Mouse (Mus musculus) skeletal muscle tissue, postnatal 0 days (tissue): Measurements from ENCODE around the gene Wdr34. TPM values are rescaled to one million over a fixed set of nuclear protein-coding genes. Genes with fewer than 3 reads are reported as not detected.

Experiments used
- microRNA-seq, 2 experiments: library from miRNA; unstranded; fragments of <30 nt; microRNA quantifications; one replicate each; pipeline ENCODE4; 2016
- polyA plus RNA-seq: library from polyadenylated mRNA; unstranded; fragments of >200 nt; fragmentation: Nextera tagmentation; extraction: Ambion mirVana; gene quantifications from 2 replicates; pipeline ENCODE4 v1.2.1, GENCODE M21; 2015

Gene Wdr34
- polyA plus RNA-seq: 12.5 and 13.9 TPM in 2 replicates

DNA sequence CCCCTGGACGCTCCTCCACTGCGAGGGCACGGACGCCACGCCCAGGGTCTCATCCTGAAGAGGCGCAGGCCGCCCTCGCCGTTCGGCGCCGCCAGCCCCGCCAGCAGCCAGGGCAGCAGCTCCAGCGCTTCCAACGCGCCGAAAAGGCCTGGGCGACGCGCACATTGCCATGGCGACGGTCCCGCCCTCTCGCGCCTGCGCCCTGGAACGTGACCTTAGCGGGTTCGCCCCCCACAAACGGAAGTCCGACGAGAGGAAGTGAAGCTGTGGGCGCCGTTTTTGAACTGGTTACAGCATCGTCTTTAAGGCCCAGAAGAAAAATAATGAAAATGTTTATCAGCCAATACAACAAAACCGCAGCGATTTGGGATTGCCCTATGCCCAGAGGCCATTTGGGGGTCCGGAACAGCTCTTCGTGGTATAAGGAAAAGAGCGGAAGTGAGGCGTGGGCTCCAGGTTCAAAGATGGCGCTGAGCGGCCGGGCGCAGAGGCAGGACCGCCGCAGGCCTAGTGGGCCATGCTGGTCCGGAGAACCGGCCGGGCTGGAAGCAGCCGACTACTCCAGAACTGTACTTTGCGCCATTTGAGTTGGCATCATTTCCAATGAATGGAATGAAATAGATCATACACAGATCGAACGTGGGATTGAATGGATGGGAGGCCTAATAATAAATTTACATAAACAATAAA, at the start of gene Wdr34:
TSS of gene Wdr34 (minus strand) at position 183 of the 690 bp plus-strand sequence.

DNA sequence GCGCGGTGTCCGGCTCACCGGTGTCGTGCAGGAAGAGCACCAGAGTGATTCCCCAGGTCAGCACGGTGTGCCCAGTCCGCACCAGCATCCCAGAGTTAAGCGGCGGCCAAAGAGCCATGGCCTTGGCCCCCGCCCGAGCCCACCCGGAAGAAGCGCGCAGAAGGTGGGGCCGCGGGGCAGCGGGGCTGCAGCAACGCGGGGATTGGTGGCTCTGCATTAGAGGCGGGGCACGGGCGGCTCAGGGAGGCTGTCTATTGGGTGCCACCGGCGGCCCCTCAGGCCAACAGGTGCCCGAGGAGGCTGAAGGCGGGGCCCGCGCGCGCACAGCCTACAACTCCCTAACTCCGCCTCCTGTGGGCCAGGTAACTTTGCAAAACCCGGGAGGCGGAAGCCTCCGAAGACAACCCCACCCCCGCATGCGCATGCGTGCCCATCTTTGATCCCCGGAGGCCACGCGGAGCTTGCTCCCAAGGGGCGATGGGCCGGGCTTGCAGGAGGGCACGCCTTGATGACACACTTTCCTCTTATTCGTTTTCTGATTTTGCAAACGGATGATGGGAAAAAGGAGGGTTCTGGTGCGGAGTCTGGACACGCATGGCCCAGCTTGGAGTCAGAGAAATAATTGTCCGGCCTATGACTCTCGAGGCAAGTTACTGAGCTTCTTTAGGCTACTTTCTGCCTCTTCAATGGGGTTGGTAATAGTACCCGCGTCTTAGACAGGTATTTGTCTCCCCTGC, 45.0 kb upstream of the Wdr34 start, which contains the start of gene Zdhhc12:
TSS of gene Zdhhc12 (minus strand) at position 178 of the 737 bp plus-strand sequence.

DNA sequence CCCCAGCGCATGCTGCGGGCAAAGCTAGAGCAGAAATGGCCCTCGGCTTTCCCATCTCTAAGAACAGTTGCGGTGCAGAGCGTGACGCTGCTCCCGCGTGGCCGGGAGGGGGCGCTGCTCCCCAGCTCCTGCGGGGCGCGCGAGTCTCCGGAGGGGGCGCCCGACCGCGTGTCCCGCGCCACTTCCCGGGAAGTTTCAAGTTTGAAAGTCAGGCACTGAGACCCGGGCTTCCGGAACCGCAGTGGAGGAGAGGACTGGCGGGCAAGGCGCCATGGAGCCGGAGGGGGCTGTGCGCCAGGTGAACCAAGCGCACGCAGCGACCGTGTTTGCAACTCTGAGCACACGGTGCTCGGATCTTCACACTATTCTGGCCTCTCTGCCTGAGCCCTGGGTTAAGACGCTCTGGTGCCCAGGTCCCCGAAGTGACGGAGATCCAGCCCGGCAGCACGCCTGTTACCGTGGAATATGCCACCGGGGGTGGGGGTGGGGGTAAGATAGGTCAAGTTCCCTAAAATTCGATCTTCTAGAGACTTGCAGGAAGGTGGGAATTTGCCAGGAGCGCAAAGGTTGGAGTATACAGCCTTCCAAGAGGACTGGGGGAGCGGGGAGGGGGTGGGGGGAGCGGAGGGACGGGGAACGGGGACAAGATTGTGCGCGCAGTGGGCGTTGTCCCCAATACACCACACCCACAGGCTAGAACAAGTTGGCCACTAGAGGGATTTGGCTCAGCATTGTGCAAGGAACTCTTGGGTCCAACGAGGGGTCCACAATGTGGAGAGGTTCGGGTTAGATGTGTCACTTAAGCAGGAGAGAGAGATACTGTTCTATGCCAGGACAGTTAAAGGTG, 29.0 kb upstream of the Wdr34 start, which contains the start of gene Pkn3:
TSS of gene Pkn3 (plus strand) at position 183 of the 847 bp plus-strand sequence.

DNA sequence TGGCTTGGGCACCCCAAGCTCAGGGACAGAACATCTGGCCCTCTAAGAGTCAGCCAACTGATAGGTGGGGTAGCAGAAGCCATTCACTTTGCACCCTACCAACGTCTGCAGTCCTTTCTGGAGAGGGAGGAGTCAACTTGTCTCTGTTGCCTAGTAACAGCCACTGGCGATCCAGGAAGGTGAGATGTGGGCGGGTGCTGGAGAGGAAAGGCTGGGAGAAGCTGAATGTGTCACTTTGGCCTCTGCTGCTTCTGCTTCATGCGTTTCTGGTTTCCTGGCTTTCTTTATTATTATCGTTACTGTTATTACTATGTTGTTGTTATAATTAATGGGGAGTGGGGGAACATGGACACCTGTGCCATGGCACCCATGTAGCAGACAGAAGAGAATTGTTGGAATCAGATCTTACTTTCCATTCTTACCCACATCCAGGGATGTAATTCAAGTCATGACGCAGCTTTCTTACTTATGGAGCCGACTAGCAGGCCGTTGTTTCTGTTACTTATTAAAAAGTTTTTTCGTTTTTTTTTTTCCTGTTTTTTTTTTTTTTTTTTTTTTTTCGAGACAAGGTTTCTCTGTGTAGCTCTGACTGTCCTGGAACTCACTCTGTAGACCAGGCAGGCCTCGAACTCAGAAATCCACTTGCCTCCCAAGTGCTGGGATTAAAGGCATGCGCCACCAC, 8.7 kb upstream of the Wdr34 start, which contains the start of gene Set:
TSS of gene Set (plus strand) at position 156 of the 682 bp plus-strand sequence.

Small RNA genes lying within 50 kb of the gene (microRNA-seq; reads per million reads assigned to microRNA genes)
- 0.64 to 2.4 reads per million in 2 experiments for gene Mir6997

Other genes starting within 250 kb of the Wdr34 start
- 5.2 and 6.6 TPM in 2 replicates for gene Slc27a4, start 246.2 kb downstream of the Wdr34 start, polyA plus RNA-seq
- gene Urm1, start 228.8 kb downstream of the Wdr34 start, polyA plus RNA-seq: 15.4 and 17.0 TPM in 2 replicates
- 15.9 and 20.9 TPM in 2 replicates for gene Cercam, start 179.7 kb downstream of the Wdr34 start, polyA plus RNA-seq
- gene Odf2, start 159.7 kb downstream of the Wdr34 start, polyA plus RNA-seq: 21.8 and 27.7 TPM in 2 replicates
- 24.8 and 25.7 TPM in 2 replicates for gene Gle1, start 113.5 kb downstream of the Wdr34 start, polyA plus RNA-seq
- 53.7 and 54.5 TPM in 2 replicates for gene Sptan1, start 83.3 kb downstream of the Wdr34 start, polyA plus RNA-seq
- 133 and 153 TPM in 2 replicates for gene Set, start 8.5 kb upstream of the Wdr34 start, polyA plus RNA-seq
- gene Pkn3, start 28.8 kb upstream of the Wdr34 start, polyA plus RNA-seq: 3.1 and 3.2 TPM in 2 replicates
- 7.4 and 9.1 TPM in 2 replicates for gene Zdhhc12, start 44.8 kb upstream of the Wdr34 start, polyA plus RNA-seq
- gene Zer1, start 75.7 kb upstream of the Wdr34 start, polyA plus RNA-seq: 3.4 and 4.3 TPM in 2 replicates
- gene Tbc1d13, start 84.9 kb upstream of the Wdr34 start, polyA plus RNA-seq: 2.5 and 4.2 TPM in 2 replicates
- 52.5 and 63.3 TPM in 2 replicates for gene Endog, start 122.6 kb upstream of the Wdr34 start, polyA plus RNA-seq
- 14.9 and 20.0 TPM in 2 replicates for gene Spout1, start 129.6 kb upstream of the Wdr34 start, polyA plus RNA-seq
- 9.6 TPM in 2 replicates for gene Kyat1, start 157.0 kb upstream of the Wdr34 start, polyA plus RNA-seq
- gene Lrrc8a, start 188.8 kb upstream of the Wdr34 start, polyA plus RNA-seq: 17.7 and 19.1 TPM in 2 replicates
- 0.10 and 0.16 TPM in 2 replicates for gene Gm28035, start 191.7 kb upstream of the Wdr34 start, polyA plus RNA-seq
- gene Phyhd1, start 217.3 kb upstream of the Wdr34 start, polyA plus RNA-seq: 22.3 and 22.4 TPM in 2 replicates
- not detected in 2 replicates for gene Gm28038, start 232.2 kb upstream of the Wdr34 start, polyA plus RNA-seq
- gene Dolk, start 237.5 kb upstream of the Wdr34 start, polyA plus RNA-seq: 27.4 and 34.2 TPM in 2 replicates
- 8.8 and 9.5 TPM in 2 replicates for gene Nup188, start 237.5 kb upstream of the Wdr34 start, polyA plus RNA-seq